Mouse (Mus musculus): ENCODE measurements at regions not wholly inside any gene's neighbourhood (a gene's known extent, or its start where the extent isn't known, plus 50 kb on each side); places are given as distances from the start of the nearest gene placed in this dataset.
"Not testable (repeated sequence)": the region's sequence is repeated elsewhere in the genome, so short reads cannot be mapped to it uniquely, and the experiment has no call there.

DNA sequence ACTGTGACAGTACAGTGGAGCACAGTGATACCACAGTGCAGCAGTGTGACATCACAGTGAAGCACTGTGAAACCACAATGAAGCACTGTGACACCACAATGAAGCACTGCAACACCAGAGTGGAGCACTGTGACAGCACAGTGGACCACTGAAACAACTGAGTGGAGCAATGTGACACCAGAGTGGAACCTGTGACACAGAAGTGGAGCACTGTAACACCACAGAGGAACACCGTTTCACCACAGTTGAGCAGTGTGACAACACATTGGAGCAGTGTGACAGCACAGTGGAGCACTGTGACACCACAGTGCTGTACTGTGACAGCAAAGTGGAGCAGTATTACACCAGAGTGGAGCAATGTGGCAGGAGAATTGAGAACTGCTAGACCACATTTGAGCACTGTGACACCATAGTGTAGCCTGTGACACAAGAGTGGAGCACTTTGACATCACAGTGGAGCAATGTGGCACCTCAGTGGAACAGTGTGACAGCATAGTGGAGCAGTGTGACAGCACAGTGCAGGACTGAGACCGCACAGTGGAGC lies 107.5 kb upstream of the Vmn1r2 start:
- no peaks in the 10 kb centered on the region for H3K36me3 ChIP-seq (ENCODE audit: control insufficient read depth, insufficient read depth, low read length)
- whole genome bisulfite sequencing: 58% methylated on average over 2 of the region's 2 CpGs
- ATAC-seq (ENCODE audit: insufficient number of reproducible peaks, insufficient read depth, low FRiP score, low read depth): no peak
- peaks cover 51% of the 10 kb centered on the region for H3K9me3 ChIP-seq (ENCODE audit: control insufficient read depth, low read depth, low read length)
- H3K27me3 ChIP-seq (ENCODE audit: control insufficient read depth, insufficient read depth, low read length): no peaks in the 10 kb centered on the region
- no peak overlapping the region for H3K27ac ChIP-seq (ENCODE audit: low read length)
- no peak overlapping the region for H3K9ac ChIP-seq (replicated peaks; ENCODE audit: low read depth, low read length)
- no peak overlapping the region for H3K4me2 ChIP-seq (replicated peaks; ENCODE audit: low read depth, low read length)
- H3K4me3 ChIP-seq (ENCODE audit: low read depth, low read length): no peak overlapping the region
- H3K4me1 ChIP-seq (ENCODE audit: control insufficient read depth, insufficient read depth, low read length): no peaks in the 10 kb centered on the region

DNA sequence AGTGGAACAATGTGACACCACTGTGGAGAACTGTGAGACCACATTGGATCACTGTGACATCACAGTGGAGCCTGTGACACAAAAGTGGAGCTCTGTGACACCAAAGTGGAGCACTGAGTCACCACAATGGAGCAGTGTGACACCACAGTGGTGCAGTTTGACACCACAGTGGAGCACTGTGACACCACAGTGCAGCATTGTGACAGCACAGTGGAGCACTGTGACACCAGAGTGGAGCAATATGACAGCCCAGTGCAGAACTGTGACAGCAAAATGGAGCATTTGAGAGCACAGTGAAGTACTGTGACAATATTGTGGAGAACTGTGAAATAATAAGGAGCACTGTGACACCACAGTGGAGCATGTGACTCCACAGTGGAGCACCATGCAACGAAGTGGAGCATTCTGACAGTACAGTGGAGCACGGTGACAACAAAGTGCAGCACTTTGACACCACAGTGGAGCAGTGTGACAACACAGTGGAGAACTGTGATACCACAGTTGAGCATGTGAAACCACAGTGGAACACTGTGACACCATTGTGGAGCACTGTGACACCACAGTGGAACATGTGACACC lies 105.0 kb upstream of the Vmn1r2 start:
- H3K27me3 ChIP-seq (ENCODE audit: control insufficient read depth, insufficient read depth, low read length): no peaks in the 10 kb centered on the region
- H3K4me3 ChIP-seq (ENCODE audit: low read depth, low read length): no peak overlapping the region
- no peak overlapping the region for H3K9ac ChIP-seq (replicated peaks; ENCODE audit: low read depth, low read length)
- no peak overlapping the region for H3K4me2 ChIP-seq (replicated peaks; ENCODE audit: low read depth, low read length)
- no peak for ATAC-seq (ENCODE audit: insufficient number of reproducible peaks, insufficient read depth, low FRiP score, low read depth)
- WGBS: 70% methylated on average over 2 of the region's 2 CpGs
- peaks cover 55% of the 10 kb centered on the region for H3K9me3 ChIP-seq (ENCODE audit: control insufficient read depth, low read depth, low read length)
- H3K4me1 ChIP-seq (ENCODE audit: control insufficient read depth, insufficient read depth, low read length): no peaks in the 10 kb centered on the region
- H3K36me3 ChIP-seq (ENCODE audit: control insufficient read depth, insufficient read depth, low read length): no peaks in the 10 kb centered on the region
- no peak overlapping the region for H3K27ac ChIP-seq (ENCODE audit: low read length)

DNA sequence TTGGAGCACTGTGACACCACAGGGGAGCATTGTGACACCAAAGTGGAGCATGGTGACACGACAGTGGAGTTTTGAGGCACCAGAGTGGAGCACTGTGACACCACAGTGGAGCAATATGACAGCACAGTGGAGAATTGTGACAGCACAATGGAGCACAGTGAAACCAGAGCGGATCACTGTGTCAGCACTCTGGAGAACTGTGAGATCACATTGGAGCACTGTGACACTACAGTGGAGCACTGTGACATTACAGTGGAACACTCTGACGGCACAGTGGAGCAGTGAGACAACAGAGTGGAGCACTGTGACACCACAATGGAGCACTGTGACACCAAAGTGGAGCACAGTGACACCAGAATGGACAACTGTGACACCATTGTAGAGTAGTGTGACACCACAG lies 103.2 kb upstream of the Vmn1r2 start:
- no peaks in the 10 kb centered on the region for H3K36me3 ChIP-seq (ENCODE audit: control insufficient read depth, insufficient read depth, low read length)
- H3K27ac ChIP-seq (ENCODE audit: low read length): no peak overlapping the region
- WGBS: 50% methylated on average over 3 of the region's 3 CpGs
- H3K4me2 ChIP-seq (replicated peaks; ENCODE audit: low read depth, low read length): no peak overlapping the region
- H3K27me3 ChIP-seq (ENCODE audit: control insufficient read depth, insufficient read depth, low read length): no peaks in the 10 kb centered on the region
- no peak overlapping the region for H3K4me3 ChIP-seq (ENCODE audit: low read depth, low read length)
- H3K9ac ChIP-seq (replicated peaks; ENCODE audit: low read depth, low read length): no peak overlapping the region
- H3K9me3 ChIP-seq (ENCODE audit: control insufficient read depth, low read depth, low read length): peaks cover 60% of the 10 kb centered on the region
- ATAC-seq (ENCODE audit: insufficient number of reproducible peaks, insufficient read depth, low FRiP score, low read depth): no peak
- no peaks in the 10 kb centered on the region for H3K4me1 ChIP-seq (ENCODE audit: control insufficient read depth, insufficient read depth, low read length)

DNA sequence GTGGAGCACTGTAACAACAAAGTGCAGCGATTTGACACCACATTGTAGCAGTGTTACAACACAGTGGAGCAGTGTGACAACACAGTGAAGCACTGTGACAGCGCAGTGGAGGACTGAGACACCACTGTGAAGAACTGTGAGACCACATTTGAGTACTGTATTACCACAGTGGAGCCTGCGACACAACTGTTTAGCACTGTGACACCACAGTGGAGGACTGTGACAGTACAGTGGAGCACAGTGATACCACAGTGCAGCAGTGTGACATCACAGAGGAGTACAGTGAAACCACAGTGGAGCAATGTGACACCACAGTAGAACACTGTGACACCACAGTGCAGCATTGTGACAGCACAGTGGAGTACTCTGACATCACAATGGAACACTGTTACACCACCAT lies 102.5 kb upstream of the Vmn1r2 start:
- Histone ChIP-seq H3K36me3 (ENCODE audit: control insufficient read depth, insufficient read depth, low read length) (no peaks in the 10 kb centered on the region), H3K4me1 (ENCODE audit: control insufficient read depth, insufficient read depth, low read length) (no peaks in the 10 kb centered on the region), H3K9ac (replicated peaks; ENCODE audit: low read depth, low read length) (no peak overlapping the region), H3K4me3 (ENCODE audit: low read depth, low read length) (no peak overlapping the region), H3K27me3 (ENCODE audit: control insufficient read depth, insufficient read depth, low read length) (no peaks in the 10 kb centered on the region), H3K9me3 (ENCODE audit: control insufficient read depth, low read depth, low read length) (peaks cover 60% of the 10 kb centered on the region), H3K27ac (ENCODE audit: low read length) (no peak overlapping the region), H3K4me2 (replicated peaks; ENCODE audit: low read depth, low read length) (no peak overlapping the region)
- ATAC-seq (ENCODE audit: insufficient number of reproducible peaks, insufficient read depth, low FRiP score, low read depth): no peak
- WGBS: 28% methylated on average over 3 of the region's 3 CpGs

DNA sequence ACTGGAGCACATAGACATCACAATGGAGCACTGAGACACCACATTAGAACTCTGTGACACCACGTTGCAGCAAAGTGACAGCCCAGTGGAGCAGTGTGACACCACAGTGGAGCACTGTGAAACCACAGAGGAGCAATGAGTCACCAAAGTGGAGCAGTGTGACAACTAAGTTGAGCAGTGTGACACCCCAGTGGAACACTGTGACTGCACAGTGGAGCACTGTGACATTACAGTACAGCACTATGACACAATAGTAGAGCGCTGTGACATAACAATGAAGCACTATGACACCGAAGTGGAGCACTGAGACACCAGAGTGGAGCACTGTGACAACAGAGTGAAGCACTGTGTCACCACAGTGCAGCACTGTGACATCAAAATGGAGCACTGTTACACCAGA lies 101.8 kb upstream of the Vmn1r2 start:
- H3K9me3 ChIP-seq (ENCODE audit: control insufficient read depth, low read depth, low read length): peaks cover 60% of the 10 kb centered on the region
- not testable (repeated sequence) for H3K4me1 ChIP-seq (ENCODE audit: control insufficient read depth, insufficient read depth, low read length)

DNA sequence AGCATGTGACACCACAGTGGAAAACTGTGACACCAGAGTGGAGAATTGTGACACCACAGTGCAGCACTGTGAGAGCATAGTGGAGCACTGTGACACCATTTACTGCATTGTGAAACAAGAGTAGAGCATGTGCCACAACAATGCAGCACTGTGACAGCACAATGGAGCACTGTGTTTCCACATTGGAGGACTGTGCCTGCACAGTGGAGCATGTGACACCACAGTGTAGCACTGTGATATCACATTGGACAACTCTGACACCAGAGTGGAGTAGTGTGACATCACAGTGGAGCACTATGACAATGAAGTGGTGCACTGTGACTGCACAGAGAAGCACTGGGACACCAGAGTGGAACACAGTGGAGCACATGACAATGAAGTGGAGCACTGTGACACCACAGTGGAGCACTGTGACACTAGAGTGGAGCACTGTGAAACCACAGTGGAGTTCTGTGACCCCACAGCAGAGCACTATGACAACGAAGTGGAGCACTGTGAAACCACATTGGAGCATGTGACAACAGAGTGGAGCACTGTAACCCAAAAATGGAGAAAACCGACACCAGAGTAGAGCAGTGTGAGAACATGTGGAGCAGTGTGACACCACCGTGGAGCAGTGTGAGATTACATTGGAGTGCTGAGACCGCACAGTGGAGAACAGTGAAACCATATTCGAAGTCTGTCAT lies 100.9 kb upstream of the Vmn1r2 start:
- Histone ChIP-seq H3K4me2 (replicated peaks; ENCODE audit: low read depth, low read length) (no peak overlapping the region), H3K9me3 (ENCODE audit: control insufficient read depth, low read depth, low read length) (peaks cover 61% of the 10 kb centered on the region), H3K27ac (ENCODE audit: low read length) (no peak overlapping the region), H3K36me3 (ENCODE audit: control insufficient read depth, insufficient read depth, low read length) (no peaks in the 10 kb centered on the region), H3K4me1 (ENCODE audit: control insufficient read depth, insufficient read depth, low read length) (no peaks in the 10 kb centered on the region), H3K4me3 (ENCODE audit: low read depth, low read length) (no peak overlapping the region), H3K9ac (replicated peaks; ENCODE audit: low read depth, low read length) (no peak overlapping the region), H3K27me3 (ENCODE audit: control insufficient read depth, insufficient read depth, low read length) (no peaks in the 10 kb centered on the region)
- WGBS: 76% methylated on average over 5 of the region's 5 CpGs
- 0 out of 2 replicates have a peak, but pooled peaks have one; percentile 4 for ATAC-seq (ENCODE audit: insufficient number of reproducible peaks, insufficient read depth, low FRiP score, low read depth)

More for the DNA sequence above, 101.8 kb upstream of the Vmn1r2 start:
- not testable (repeated sequence) for H3K4me3 ChIP-seq (ENCODE audit: low read depth, low read length); H3K4me2 ChIP-seq (replicated peaks; ENCODE audit: low read depth, low read length); H3K27ac ChIP-seq (ENCODE audit: low read length); H3K27me3 ChIP-seq (ENCODE audit: control insufficient read depth, insufficient read depth, low read length); ATAC-seq (ENCODE audit: insufficient number of reproducible peaks, insufficient read depth, low FRiP score, low read depth); H3K36me3 ChIP-seq (ENCODE audit: control insufficient read depth, insufficient read depth, low read length); H3K9ac ChIP-seq (replicated peaks; ENCODE audit: low read depth, low read length)
- 73% methylated on average over 3 of the region's 3 CpGs for WGBS

DNA sequence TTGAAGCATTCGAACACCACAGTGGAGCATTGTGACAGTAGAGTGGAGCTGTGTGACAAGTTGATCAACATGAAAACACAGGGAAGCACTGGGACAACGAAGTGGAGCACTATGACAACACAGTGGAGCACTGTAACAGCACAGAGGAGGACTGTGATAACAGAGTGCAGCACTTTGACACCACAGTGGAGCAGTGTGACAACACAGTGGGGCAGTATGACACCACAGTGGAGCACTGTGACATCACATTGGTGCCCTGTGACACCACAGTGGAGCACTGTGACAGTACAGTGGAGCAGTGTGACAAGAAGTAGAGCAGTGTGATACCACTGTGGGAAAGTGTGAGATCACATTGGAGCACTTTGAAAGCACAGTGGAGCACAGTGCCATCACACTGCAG lies 99.9 kb upstream of the Vmn1r2 start:
- no peaks in the 10 kb centered on the region for H3K4me1 ChIP-seq (ENCODE audit: control insufficient read depth, insufficient read depth, low read length)
- H3K9me3 ChIP-seq (ENCODE audit: control insufficient read depth, low read depth, low read length): peaks cover 60% of the 10 kb centered on the region
- no peaks in the 10 kb centered on the region for H3K36me3 ChIP-seq (ENCODE audit: control insufficient read depth, insufficient read depth, low read length)
- H3K4me3 ChIP-seq (ENCODE audit: low read depth, low read length): no peak overlapping the region
- H3K27ac ChIP-seq (ENCODE audit: low read length): no peak overlapping the region
- no peak for ATAC-seq (ENCODE audit: insufficient number of reproducible peaks, insufficient read depth, low FRiP score, low read depth)
- 49% methylated on average over 2 of the region's 2 CpGs for WGBS
- no peak overlapping the region for H3K9ac ChIP-seq (replicated peaks; ENCODE audit: low read depth, low read length)
- H3K27me3 ChIP-seq (ENCODE audit: control insufficient read depth, insufficient read depth, low read length): no peaks in the 10 kb centered on the region
- no peak overlapping the region for H3K4me2 ChIP-seq (replicated peaks; ENCODE audit: low read depth, low read length)

DNA sequence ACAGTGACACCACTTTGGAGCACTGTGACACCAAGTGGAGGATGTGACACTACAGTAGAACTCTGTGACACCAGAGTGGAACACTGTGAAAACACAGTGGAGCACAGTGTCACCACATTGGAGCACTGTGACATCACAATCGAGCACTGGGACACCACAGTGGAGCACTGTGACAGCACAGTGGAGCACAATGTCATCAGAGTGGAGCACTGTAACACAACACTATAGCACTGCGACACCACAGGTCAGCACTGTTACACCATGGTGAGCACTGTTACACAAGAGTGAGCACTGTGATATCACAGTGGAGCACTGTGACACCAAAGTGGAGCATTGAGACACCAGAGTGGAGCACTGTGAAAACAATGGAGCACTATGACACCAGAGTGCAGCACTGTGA lies 99.5 kb upstream of the Vmn1r2 start:
- Histone ChIP-seq H3K9ac (replicated peaks; ENCODE audit: low read depth, low read length) (no peak overlapping the region), H3K4me1 (ENCODE audit: control insufficient read depth, insufficient read depth, low read length) (no peaks in the 10 kb centered on the region), H3K9me3 (ENCODE audit: control insufficient read depth, low read depth, low read length) (peaks cover 64% of the 10 kb centered on the region), H3K4me3 (ENCODE audit: low read depth, low read length) (no peak overlapping the region), H3K36me3 (ENCODE audit: control insufficient read depth, insufficient read depth, low read length) (no peaks in the 10 kb centered on the region), H3K27me3 (ENCODE audit: control insufficient read depth, insufficient read depth, low read length) (no peaks in the 10 kb centered on the region), H3K4me2 (replicated peaks; ENCODE audit: low read depth, low read length) (no peak overlapping the region), H3K27ac (ENCODE audit: low read length) (no peak overlapping the region)
- WGBS: 38% methylated on average over 2 of the region's 2 CpGs
- ATAC-seq (ENCODE audit: insufficient number of reproducible peaks, insufficient read depth, low FRiP score, low read depth): peak; percentile 51

All from stomach, embryonic 14.5 days (tissue).